Mouse (Mus musculus) bone marrow macrophage, adult 2 months (primary cell): ENCODE data around the gene Draxin. TPM values are rescaled to one million over a fixed set of nuclear protein-coding genes. Genes with fewer than 3 reads are reported as not detected.
"Not testable (repeated sequence)": the region's sequence is repeated elsewhere in the genome, so short reads cannot be mapped to it uniquely, and the experiment has no call there.

ENCODE experiments used
- H3K27ac ChIP-seq: 2 replicates; pipeline ENCODE4 v1.5.1; 2012; ENCODE audit warnings: low read depth, low read length; ENCODE audit not compliant: insufficient read depth
- H3K4me1 ChIP-seq: 2 replicates; pipeline ENCODE4 v1.6.1; 2012; ENCODE audit warnings: low read length; ENCODE audit not compliant: control insufficient read depth, insufficient read depth
- H3K4me3 ChIP-seq: 2 replicates; pipeline ENCODE4 v1.5.1; 2012; ENCODE audit warnings: mild to moderate bottlenecking, low read length, moderate library complexity; ENCODE audit not compliant: insufficient read depth
- CTCF ChIP-seq: IDR thresholded peaks from 2 replicates; pipeline ENCODE4 v1.5.1; 2012; ENCODE audit warnings: low read depth, mild to moderate bottlenecking, low read length, moderate library complexity
- POLR2A ChIP-seq: IDR thresholded peaks from 2 replicates; pipeline ENCODE4 v1.6.1; 2012; ENCODE audit warnings: mild to moderate bottlenecking, low read depth, low read length, borderline replicate concordance
- polyA plus RNA-seq: library from polyadenylated mRNA; stranded (reverse); fragments of >200 nt; gene quantifications from 2 replicates; pipeline ENCODE4 v1.2.4, GENCODE M21; 2012; ENCODE audit not compliant: missing spikeins, insufficient read depth, insufficient read length

Draxin gene
- polyA plus RNA-seq, 1 experiment = not detected

DNA sequence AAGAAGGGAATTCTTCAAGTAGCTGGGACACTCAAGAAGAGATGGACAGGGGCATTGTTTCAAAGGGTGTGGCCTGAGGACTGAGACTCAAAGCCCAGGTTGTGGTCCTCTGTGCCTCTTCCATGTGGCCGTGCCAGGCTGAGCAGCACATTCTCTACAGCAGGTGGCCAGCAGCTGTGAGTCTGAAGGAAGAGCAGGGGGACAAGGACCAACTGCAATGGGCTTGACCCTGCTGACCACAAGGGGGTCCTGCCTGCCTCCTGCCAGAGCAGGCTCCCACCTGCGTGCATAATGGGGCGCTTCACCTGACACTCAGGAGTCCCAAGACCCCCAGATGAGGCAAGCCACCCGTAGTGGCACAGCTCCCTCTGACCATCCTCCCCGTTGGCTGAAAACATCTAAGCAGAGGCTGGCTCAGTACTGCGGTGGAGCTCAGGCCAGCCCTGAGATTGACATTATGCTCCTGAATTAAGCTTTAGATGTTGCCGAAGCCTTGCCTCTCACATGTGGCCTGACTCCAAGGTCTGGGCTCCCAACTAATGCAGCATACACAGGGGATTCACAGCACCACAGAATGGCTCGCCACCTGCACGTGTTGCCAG lies 72.2 kb downstream of the Draxin start:
- TF ChIP-seq CTCF (no peak), POLR2A (no peak)
- H3K4me1 ChIP-seq = no peaks in the 10 kb centered on the region
- no peak overlapping the region for H3K4me3 ChIP-seq
- H3K27ac ChIP-seq = no peak overlapping the region

DNA sequence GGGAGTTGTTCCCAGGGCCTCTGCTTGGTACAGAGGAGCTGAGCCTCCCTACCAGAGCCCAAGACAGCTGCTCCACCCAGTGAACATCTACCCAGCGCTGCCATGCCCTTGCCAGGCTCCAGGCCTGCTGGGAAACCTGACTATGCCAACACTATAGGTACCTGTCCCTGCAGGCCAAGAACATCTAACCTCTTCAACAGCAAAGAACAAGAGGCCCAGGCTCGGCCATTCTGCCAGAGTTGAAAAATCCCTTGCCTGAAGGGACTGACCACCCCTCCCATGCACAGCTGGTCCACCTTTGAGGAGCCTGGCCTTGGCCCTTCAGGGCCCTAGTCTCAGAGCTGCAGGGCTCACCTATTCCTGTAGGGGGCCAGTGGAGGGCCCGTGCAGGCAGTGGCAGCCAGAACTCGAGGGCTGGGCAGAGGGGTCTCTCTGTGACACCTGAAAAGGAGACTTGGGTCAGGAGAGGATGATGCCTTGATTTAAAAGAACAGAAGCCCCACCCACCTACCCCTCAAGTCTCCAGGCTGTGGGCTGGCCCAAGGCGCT lies 72.8 kb downstream of the Draxin start:
- no peak overlapping the region for H3K4me3 ChIP-seq
- no peak overlapping the region for H3K27ac ChIP-seq
- TF ChIP-seq POLR2A (no peak), CTCF (no peak)
- no peaks in the 10 kb centered on the region for H3K4me1 ChIP-seq

DNA sequence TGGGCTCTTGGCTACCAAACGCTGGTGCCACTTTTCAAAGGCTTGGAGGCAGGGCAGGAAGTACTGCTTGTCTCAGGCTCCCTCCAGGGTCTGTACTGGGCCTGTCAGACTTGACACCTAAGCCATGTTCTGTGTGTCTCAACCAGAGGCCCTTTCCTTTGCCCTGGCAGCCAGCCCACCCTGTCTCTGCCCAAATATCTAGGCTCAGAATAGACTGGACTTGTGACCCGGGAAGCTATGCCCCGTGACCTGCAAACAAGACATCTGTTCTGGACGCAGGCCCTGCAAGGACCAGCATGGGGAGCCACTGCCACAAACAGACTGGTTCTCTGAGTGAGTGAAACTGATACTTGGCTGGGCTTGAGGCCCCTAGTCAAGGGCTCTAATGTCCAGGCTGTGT lies 73.7 kb downstream of the Draxin start:
- Histone ChIP-seq H3K4me3 (no peak overlapping the region), H3K27ac (no peak overlapping the region), H3K4me1 (no peaks in the 10 kb centered on the region)
- TF ChIP-seq CTCF = no peak
- TF ChIP-seq POLR2A = no peak

DNA sequence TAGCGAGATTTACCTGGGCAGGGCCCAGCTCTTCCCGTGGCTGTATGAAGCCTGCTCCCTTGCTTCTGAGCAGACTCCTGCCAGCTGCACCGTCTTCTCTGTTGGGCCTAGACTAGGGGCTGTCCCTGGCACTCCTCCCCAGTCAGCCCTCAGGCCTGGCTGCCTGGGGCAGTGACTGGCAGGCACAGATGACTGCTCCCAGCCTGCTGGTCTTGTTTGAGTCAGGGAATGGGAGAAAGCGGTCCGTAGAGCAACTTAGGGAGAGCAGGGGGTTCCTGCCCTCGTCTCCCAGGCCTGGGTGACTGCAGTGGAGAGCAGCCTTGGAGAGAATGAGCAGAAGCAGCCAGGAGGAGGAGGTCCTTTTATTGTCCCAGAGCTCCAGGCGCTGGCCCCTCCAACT lies 74.3 kb downstream of the Draxin start:
- no peaks in the 10 kb centered on the region for H3K4me1 ChIP-seq

DNA sequence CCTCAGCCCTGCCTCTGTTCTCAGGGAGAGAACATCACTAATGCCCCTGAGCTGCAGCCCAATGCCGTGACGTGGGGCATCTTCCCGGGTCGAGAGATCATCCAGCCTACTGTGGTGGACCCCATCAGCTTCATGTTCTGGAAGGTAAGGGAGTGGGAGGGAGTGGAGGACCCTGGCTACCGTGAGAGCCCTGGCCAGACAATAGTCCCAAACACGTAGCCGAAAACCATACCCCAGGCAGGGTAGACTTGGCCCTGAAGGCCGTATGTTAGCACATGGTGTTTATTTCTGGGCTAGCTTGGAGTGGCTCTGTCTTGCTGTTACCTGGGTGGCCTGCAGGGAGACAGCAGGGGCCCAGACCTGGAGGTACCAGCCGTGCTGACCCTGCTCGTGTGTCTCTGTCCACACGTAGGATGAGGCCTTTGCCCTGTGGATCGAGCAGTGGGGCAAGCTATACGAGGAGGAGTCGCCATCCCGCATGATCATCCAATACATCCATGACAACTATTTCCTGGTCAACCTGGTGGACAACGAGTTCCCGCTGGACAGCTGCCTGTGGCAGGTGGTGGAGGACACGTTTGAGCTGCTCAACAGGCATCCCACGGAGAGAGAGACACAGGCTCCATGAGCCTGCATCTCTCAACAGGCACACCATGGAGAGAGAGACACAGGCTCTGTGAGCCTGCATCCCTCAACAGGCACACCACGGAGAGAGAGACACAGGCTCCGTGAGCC lies 75.4 kb downstream of the Draxin start:
- no peak overlapping the region for H3K27ac ChIP-seq
- no peak for TF ChIP-seq POLR2A
- no peak for TF ChIP-seq CTCF
- no peaks in the 10 kb centered on the region for H3K4me1 ChIP-seq
- H3K4me3 ChIP-seq = no peak overlapping the region

More for the DNA sequence above, 74.3 kb downstream of the Draxin start:
- H3K27ac ChIP-seq = no peak overlapping the region
- no peak overlapping the region for H3K4me3 ChIP-seq
- TF ChIP-seq CTCF (no peak), POLR2A (no peak)

DNA sequence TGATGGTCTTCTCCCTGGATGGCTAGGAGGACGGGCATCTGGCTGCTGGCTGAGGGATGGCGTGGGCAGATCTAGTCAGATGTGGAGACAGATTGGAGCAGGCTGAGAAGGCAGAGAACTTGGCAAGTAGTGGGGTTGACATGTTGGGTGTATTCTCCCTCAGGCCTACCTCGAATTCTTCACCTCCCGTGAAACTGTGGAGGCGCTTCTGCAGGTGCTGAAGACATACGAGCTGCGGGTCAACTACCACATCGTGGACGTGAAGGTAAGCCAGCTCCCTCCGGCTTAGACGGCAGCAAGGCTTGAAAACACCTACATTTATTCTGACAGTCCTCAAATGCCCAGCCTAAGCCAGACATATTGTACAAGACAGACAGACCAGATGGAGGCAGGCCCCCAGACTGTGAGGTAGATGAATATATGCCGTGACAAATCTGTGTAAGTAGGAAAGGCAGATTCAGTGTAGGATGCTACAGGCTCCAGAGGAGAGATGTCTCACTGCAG lies 77.0 kb downstream of the Draxin start:
- TF ChIP-seq POLR2A = no peak
- no peak for TF ChIP-seq CTCF
- no peak overlapping the region for H3K27ac ChIP-seq
- no peaks in the 10 kb centered on the region for H3K4me1 ChIP-seq
- H3K4me3 ChIP-seq = no peak overlapping the region

DNA sequence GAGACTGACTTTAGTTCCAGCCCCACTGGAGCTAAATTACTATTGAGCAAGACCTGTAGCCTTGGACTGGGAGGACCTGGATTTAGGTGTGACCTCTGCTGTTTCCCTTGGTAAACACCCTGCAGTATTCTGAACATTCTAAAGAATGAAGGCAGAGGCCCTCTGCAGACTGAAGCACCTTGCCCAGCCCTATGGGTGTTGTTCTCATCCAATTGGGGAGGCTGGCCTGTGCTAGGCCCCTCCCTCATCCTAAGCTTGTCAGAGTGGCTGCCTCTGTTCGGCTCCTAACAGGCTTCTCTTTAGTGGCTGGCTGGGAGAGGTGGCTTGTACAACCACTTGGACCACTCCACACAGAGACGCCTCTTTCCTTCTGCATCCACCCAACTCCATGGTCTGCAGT lies 77.5 kb downstream of the Draxin start:
- no peak overlapping the region for H3K27ac ChIP-seq
- H3K4me3 ChIP-seq = no peak overlapping the region
- TF ChIP-seq POLR2A (no peak), CTCF (no peak)
- no peaks in the 10 kb centered on the region for H3K4me1 ChIP-seq

DNA sequence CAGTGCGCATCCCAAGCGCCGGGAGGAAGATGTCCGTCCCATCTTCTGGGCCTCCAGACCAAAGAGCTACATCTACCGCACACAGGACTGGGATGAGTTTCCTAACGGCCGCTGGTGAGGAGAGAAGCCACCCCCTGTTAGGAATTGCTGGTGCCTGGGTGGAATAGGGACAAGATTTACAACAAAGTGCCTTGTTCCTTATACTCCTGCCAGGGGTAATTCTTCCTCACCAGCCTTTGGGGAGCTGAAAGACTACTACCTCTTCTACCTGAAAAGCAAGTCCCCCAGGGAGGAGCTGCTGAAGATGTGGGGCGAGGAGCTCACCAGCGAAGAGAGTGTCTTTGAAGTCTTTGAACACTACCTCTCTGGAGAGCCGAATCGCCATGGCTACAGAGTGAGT lies 78.6 kb downstream of the Draxin start:
- H3K4me3 ChIP-seq = no peak overlapping the region
- H3K4me1 ChIP-seq = no peaks in the 10 kb centered on the region
- no peak overlapping the region for H3K27ac ChIP-seq
- no peak for TF ChIP-seq POLR2A
- no peak for TF ChIP-seq CTCF

DNA sequence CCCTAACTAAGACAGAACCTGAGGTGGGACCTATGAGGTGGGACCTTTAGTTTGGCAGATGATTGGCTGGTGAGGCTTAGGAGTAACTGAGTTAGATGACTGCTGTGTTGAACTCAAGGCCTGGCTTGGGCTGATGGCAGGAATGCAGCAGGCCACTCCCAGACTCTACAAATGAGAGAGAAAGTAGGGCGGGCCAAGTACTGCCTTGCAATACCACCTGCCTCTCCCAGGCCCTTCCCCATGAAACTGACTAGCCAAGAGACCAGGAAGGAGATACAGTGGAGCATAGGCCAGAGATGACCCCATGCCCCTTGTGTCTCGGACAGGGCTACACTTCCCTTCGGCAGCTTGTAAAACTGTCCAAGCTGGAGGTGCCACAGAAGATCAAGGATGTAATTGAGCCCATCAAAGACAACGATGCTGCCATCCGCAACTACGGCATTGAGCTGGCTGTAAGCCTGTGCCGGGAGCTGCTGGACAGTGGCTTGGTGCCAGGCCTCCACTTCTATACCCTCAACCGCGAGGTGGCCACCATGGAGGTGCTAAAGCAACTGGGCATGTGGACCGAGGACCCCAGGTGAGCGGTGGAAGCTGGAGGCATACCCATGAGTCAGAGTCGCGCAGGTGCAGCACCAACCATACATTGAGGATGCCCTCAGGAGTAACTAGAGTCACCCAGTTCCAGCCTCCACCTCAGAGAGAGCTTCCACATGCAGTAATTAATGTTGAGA lies 79.3 kb downstream of the Draxin start:
- H3K27ac ChIP-seq = no peak overlapping the region
- no peak overlapping the region for H3K4me3 ChIP-seq
- no peak for TF ChIP-seq CTCF
- TF ChIP-seq POLR2A = no peak
- H3K4me1 ChIP-seq = no peaks in the 10 kb centered on the region

DNA sequence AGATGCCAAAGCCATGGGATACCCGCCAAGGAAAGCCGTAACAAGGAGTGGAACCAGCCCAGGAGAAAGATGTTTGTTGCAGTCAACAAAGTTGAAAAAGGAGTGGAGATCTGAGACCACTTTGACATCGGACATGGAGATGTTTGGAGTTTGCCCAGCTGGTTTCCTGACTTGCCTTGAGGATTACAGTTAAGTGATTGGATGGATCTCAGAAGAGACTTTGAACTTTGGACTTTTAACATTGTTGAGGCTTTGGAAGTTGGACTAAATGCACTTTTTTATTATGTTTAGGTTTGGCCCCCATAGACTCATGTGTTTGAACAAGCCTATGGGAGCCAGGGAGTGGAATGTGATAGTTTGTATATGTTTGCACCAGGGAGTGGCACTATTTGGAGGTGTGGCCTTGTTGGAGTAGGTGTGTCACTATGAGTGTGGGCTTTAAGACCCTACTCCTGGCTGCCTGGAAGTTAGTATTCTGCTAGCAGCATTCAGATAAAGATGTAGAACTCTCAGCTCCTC lies 80.0 kb downstream of the Draxin start:
- H3K4me1 ChIP-seq, H3K4me3 ChIP-seq, H3K27ac ChIP-seq: not testable (repeated sequence)

Other genes with a start within 250 kb of the Draxin start
- gene Mfn2, start 226.0 kb downstream of the Draxin start, polyA plus RNA-seq = 21.6 and 25.6 TPM in 2 replicates
- 95.3 and 101 TPM in 2 replicates for gene Plod1, start 193.9 kb downstream of the Draxin start, polyA plus RNA-seq
- gene 2510039O18Rik, start 189.8 kb downstream of the Draxin start, polyA plus RNA-seq = 57.5 and 59.0 TPM in 2 replicates
- gene Nppb, start 144.9 kb downstream of the Draxin start, polyA plus RNA-seq = not detected in 2 replicates
- not detected in 2 replicates for gene Nppa, start 130.0 kb downstream of the Draxin start, polyA plus RNA-seq
- gene Clcn6, start 91.9 kb downstream of the Draxin start, polyA plus RNA-seq = 8.2 and 9.0 TPM in 2 replicates
- 59.0 and 67.2 TPM in 2 replicates for gene Mthfr, start 91.6 kb downstream of the Draxin start, polyA plus RNA-seq
- gene Agtrap, start 42.7 kb downstream of the Draxin start, polyA plus RNA-seq = 34.0 and 34.7 TPM in 2 replicates
- 30.5 and 30.6 TPM in 2 replicates for gene Mad2l2, start 314 bp downstream of the Draxin start, polyA plus RNA-seq
- gene Fbxo6, start 21.4 kb upstream of the Draxin start, polyA plus RNA-seq = 34.9 and 37.8 TPM in 2 replicates
- gene Fbxo44, start 29.8 kb upstream of the Draxin start, polyA plus RNA-seq = 5.9 and 8.3 TPM in 2 replicates
- 0.43 TPM in 1 of 2 replicates, not detected in the other for gene Fbxo2, start 29.9 kb upstream of the Draxin start, polyA plus RNA-seq
- not detected in 2 replicates for gene Disp3, start 157.3 kb upstream of the Draxin start, polyA plus RNA-seq